Mouse (Mus musculus): ENCODE results near the gene Gstm5.
"Not testable (repeated sequence)": the region's sequence is repeated elsewhere in the genome, so short reads cannot be mapped to it uniquely, and the experiment has no call there.

Gstm5 gene

GRCm38 (mm10) chr3:107895720-107896569 is at the start of gene Gstm5:
Gstm5 (plus strand) TSS chr3:107895821.
- DNase-seq: peak; percentile 79 to 84

GRCm38 (mm10) chr3:107846175-107846574 is 49.4 kb upstream of the Gstm5 start:
- DNase-seq: no peak

GRCm38 (mm10) chr3:107846835-107847234 is 48.8 kb upstream of the Gstm5 start:
- DNase-seq: no peak

- no peak for DNase-seq
These were observed 47.5 kb upstream of the Gstm5 start for GRCm38 (mm10) chr3:107848126-107848525.

- DNase-seq: no peak
These were observed 46.5 kb upstream of the Gstm5 start for GRCm38 (mm10) chr3:107849000-107849692.

- no peak for DNase-seq
These were observed 46.0 kb upstream of the Gstm5 start for GRCm38 (mm10) chr3:107849693-107850031.

- peak; percentile 35 to 46 for DNase-seq
These were observed 45.1 kb upstream of the Gstm5 start for GRCm38 (mm10) chr3:107850418-107851031.

GRCm38 (mm10) chr3:107852786-107853185 is 42.8 kb upstream of the Gstm5 start:
- DNase-seq: no peak

GRCm38 (mm10) chr3:107853232-107854181 is 42.1 kb upstream of the Gstm5 start:
- no peak for DNase-seq

- no peak for DNase-seq
These were observed 40.3 kb upstream of the Gstm5 start for GRCm38 (mm10) chr3:107855368-107855767.

GRCm38 (mm10) chr3:107857646-107858045 is 38.0 kb upstream of the Gstm5 start:
- no peak for DNase-seq

- DNase-seq: not testable (repeated sequence)
These were observed 34.1 kb upstream of the Gstm5 start for GRCm38 (mm10) chr3:107861483-107861882.

- DNase-seq: no peak
These were observed 33.1 kb upstream of the Gstm5 start for GRCm38 (mm10) chr3:107862471-107862870.

GRCm38 (mm10) chr3:107863471-107863870 is 32.1 kb upstream of the Gstm5 start:
- no peak for DNase-seq

GRCm38 (mm10) chr3:107863898-107864603 is 31.6 kb upstream of the Gstm5 start:
- DNase-seq: peak; percentile 88 to 94

GRCm38 (mm10) chr3:107865364-107866091 is 30.1 kb upstream of the Gstm5 start:
- DNase-seq: no peak

- peak; percentile 82 to 87 for DNase-seq
These were observed 28.5 kb upstream of the Gstm5 start for GRCm38 (mm10) chr3:107867086-107867485.

- no peak for DNase-seq
These were observed 27.2 kb upstream of the Gstm5 start for GRCm38 (mm10) chr3:107868452-107868851.

- no peak for DNase-seq
These were observed 26.5 kb upstream of the Gstm5 start for GRCm38 (mm10) chr3:107869097-107869496.

- no peak for DNase-seq
These were observed 25.7 kb upstream of the Gstm5 start for GRCm38 (mm10) chr3:107869925-107870324.

Data from cerebellum, postnatal 36 days (tissue).